Mouse (Mus musculus) testis, adult 2 months (tissue): Measurements from ENCODE around the gene Mfsd14a. TPM values are rescaled to one million over a fixed set of nuclear protein-coding genes. Genes with fewer than 3 reads are reported as not detected.

ENCODE experiments used
- H3K27ac ChIP-seq: fragments of 200-500 bp; 2 replicates; pipeline ENCODE4 v1.5.1; 2012; ENCODE audit warnings: low read depth, low read length; ENCODE audit not compliant: control insufficient read depth, insufficient read depth
- H3K27me3 ChIP-seq: fragments of 200-500 bp; 2 replicates; pipeline ENCODE4 v1.6.1; 2012; ENCODE audit warnings: mild to moderate bottlenecking, low read length, moderate library complexity; ENCODE audit not compliant: control insufficient read depth, insufficient read depth
- H3K36me3 ChIP-seq: fragments of 200-500 bp; 2 replicates; pipeline ENCODE4 v1.6.1; 2012; ENCODE audit warnings: mild to moderate bottlenecking, low read length; ENCODE audit not compliant: control insufficient read depth, insufficient read depth
- H3K4me1 ChIP-seq: fragments of 200-500 bp; 2 replicates; pipeline ENCODE4 v1.6.1; 2012; ENCODE audit warnings: low read length; ENCODE audit not compliant: control insufficient read depth, insufficient read depth
- H3K4me3 ChIP-seq: fragments of 200-500 bp; 2 replicates; pipeline ENCODE4 v1.5.1; 2012; ENCODE audit warnings: low read depth, mild to moderate bottlenecking, low read length, moderate library complexity, mixed read lengths; ENCODE audit not compliant: control insufficient read depth
- CTCF ChIP-seq: fragments of 200-500 bp; IDR thresholded peaks from 2 replicates; pipeline ENCODE4 v1.5.1; 2012; ENCODE audit warnings: low read depth, mild to moderate bottlenecking, inconsistent platforms, low read length, moderate library complexity; ENCODE audit not compliant: control insufficient read depth, insufficient read depth, insufficient replicate concordance
- POLR2A ChIP-seq: fragments of 200-500 bp; IDR thresholded peaks from 2 replicates; pipeline ENCODE4 v1.6.1; 2012; ENCODE audit warnings: low read depth, mild to moderate bottlenecking, inconsistent platforms, low read length, moderate library complexity; ENCODE audit not compliant: control insufficient read depth
- polyA plus RNA-seq: library from polyadenylated mRNA; depleted of rRNA; stranded (reverse); fragments of >200 nt; gene quantifications from 2 replicates; pipeline ENCODE4 v1.2.3, GENCODE M21; 2012

Gene Mfsd14a
- polyA plus RNA-seq, 1 experiment, result 145 TPM

DNA sequence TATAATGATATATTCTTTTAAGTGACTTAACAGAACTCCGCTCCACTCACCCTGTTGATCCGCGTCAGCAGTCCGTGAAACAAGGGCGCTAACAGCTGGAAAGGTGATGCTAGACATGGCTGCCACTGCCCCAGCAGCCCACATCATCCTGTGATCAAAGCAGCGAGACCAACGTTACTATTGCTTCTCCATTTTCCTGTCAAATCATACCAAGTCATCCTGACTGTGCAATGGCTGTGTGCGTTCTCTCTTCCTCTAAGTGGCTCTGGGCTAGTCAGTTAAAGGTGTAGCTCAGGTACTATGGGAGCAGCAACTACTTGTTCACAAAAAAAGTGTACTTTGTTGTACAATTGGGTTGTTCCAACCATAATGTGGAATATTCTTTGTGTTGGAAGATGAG lies 27.6 kb downstream of the Mfsd14a start:
- Histone ChIP-seq H3K36me3 (peaks cover 2% of the 10 kb centered on the region), H3K4me3 (no peak overlapping the region)
- TF ChIP-seq POLR2A, result no peak
- TF ChIP-seq CTCF, result no peak

DNA sequence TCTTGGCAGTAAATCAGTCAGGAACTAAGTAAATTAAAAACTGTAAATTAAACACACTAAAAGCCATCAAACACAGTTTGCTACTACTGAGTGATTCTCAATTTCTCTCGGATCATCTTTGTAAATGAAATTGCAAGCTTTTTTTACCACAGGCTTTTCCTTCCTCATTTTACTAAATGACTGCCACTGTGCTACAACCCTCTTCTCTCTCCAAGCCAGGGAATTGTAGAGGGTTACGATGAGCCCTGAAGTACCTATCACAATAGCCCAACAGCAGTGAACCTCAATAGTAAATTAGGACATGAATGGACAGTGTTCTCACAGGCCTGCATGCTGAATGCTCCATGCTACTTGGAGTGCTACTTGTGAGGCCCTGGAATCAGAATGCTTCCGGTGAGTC lies 28.4 kb downstream of the Mfsd14a start:
- TF ChIP-seq POLR2A (no peak), CTCF (no peak)
- no peak overlapping the region for H3K4me3 ChIP-seq
- no peaks in the 10 kb centered on the region for H3K27me3 ChIP-seq
- H3K4me1 ChIP-seq, result no peaks in the 10 kb centered on the region
- peaks cover under 1% of the 10 kb centered on the region for H3K36me3 ChIP-seq
- H3K27ac ChIP-seq, result no peak overlapping the region

More for the DNA sequence above, 27.6 kb downstream of the Mfsd14a start:
- Histone ChIP-seq H3K27me3 (no peaks in the 10 kb centered on the region), H3K27ac (no peak overlapping the region), H3K4me1 (no peaks in the 10 kb centered on the region)

DNA sequence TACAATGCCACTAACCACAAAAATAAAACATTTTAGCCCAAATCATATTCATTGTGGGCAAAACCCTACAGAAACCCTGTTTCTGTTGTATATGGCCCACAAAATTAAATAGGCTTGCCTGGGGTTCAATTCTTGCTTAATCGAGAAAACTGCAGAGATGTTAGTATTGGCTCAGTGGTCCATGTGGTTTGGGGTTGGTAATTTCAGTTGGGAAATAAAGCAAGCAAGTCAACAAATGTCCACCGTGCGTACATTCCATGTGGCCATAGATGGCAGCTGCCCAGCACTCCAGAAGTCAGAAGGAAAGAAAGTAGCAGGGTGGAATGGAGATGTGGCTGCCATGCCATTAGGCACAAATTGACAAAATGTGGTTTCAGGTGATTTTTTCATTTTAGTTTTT lies 29.5 kb downstream of the Mfsd14a start:
- Histone ChIP-seq H3K4me1 (no peaks in the 10 kb centered on the region), H3K4me3 (no peak overlapping the region), H3K27ac (no peak overlapping the region), H3K27me3 (no peaks in the 10 kb centered on the region), H3K36me3 (peaks cover 2% of the 10 kb centered on the region)
- TF ChIP-seq POLR2A, result no peak

DNA sequence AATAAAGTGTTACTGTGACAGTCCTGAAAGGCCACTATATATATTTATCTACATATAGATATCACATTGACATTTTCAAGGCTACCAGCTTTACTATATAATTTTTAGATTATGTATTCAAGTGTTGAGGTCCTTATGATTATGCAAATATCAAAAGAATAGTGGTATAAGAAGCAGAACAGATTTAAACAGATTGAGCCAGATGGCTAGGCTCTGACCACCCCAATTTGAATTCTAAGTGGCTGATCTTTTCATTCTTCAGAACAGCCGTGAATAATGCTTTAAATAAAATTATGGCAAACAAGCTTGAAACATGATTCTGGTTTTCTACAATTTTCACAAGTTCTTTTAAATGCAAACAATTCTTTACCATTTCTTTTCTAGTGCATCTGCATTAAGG lies 31.0 kb downstream of the Mfsd14a start:
- Histone ChIP-seq H3K27ac (no peak overlapping the region), H3K36me3 (peaks cover 2% of the 10 kb centered on the region)
- TF ChIP-seq POLR2A (no peak), CTCF (no peak)

DNA sequence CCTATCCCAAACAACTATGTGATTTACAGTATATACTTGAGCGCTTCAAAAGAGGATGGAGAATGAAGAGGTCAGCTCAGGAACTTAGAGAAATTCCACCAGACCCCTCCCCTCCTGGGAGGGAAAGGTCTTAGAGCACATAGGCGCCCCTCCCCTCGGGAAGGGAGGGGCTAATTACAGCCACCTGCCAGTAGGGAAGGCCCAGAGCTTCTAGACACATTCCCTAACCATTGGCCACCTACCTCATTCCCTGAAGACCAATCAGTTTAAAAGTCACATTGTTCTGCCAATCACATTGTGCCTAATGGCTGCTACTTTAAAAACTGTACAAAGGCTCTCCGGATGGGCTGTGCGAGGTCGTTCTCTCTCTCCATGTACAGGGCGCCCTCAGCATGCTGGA lies 39.8 kb downstream of the Mfsd14a start:
- Histone ChIP-seq H3K27me3 (no peaks in the 10 kb centered on the region), H3K4me3 (no peak overlapping the region), H3K36me3 (peaks cover 1% of the 10 kb centered on the region; the same call in 1 of the 2 replicates), H3K27ac (no peak overlapping the region), H3K4me1 (no peaks in the 10 kb centered on the region)
- no peak for TF ChIP-seq CTCF
- TF ChIP-seq POLR2A, result no peak

More for the DNA sequence above, 31.0 kb downstream of the Mfsd14a start:
- no peak overlapping the region for H3K4me3 ChIP-seq
- no peaks in the 10 kb centered on the region for H3K4me1 ChIP-seq
- H3K27me3 ChIP-seq, result no peaks in the 10 kb centered on the region

DNA sequence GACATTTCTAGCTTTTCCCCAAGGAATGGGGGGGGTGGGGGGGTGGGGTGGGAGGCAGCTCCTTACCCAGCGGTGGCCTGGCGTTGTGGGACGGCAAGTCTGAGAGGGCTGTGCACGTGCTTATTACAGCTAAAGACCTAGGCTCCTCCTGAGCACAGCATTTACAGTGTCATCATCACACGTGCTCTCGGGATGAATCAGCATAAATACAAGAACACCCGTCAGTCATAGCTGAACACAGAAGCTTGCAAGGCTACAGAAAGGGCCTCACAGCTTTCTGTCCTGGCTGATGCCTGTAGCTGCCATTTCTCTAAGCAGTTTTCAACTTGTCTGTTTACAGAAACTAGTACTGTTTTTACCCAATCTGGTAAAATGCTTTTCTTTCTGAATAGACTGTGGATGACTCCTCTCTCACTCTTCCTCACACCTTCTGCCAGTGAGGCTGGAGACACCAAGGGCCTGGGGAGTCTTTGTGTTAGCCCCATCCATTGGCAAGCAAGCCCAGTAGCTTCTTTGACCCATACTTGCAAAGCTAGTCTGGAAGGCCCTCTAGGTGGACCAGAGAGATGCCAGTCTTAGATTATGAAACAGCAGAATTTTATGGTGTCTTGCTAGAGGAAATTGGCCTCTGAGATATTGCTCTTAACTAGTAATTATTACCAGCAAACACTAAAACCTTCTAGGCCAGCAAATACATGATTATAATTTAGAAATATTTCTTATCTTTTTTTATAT lies 41.7 kb downstream of the Mfsd14a start:
- no peaks in the 10 kb centered on the region for H3K4me1 ChIP-seq
- H3K4me3 ChIP-seq, result no peak overlapping the region
- TF ChIP-seq CTCF (no peak), POLR2A (no peak)
- H3K36me3 ChIP-seq, result peaks cover 1% of the 10 kb centered on the region; the same call in 1 of the 2 replicates
- H3K27me3 ChIP-seq, result no peaks in the 10 kb centered on the region
- no peak overlapping the region for H3K27ac ChIP-seq

DNA sequence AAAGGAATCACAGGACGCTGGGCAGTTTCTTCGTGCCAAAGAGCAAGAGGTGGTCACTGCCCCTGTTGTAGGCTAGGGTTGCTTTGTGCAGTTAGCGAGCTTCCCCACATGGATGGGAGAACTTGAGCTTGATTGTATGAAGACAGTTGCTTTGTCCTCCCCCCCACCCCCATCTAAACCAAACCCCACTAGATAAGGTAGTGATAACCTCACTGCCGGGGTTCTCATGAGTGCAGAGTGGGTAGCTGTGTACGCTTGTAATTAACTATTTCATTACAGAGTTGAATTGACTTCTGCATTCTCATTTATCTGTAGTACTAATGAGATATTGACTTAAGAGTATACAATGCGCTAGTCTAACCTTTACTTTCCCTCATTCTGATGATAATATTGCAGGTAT lies 43.6 kb downstream of the Mfsd14a start:
- Histone ChIP-seq H3K27ac (no peak overlapping the region), H3K36me3 (peaks cover 1% of the 10 kb centered on the region; the same call in 1 of the 2 replicates), H3K4me3 (no peak overlapping the region), H3K4me1 (no peaks in the 10 kb centered on the region), H3K27me3 (no peaks in the 10 kb centered on the region)
- TF ChIP-seq POLR2A, result no peak
- no peak for TF ChIP-seq CTCF
